Mouse (Mus musculus) neural tube, embryonic 12.5 days (tissue): ENCODE data around the gene Umod. TPM values are rescaled to one million over a fixed set of nuclear protein-coding genes. Genes with fewer than 3 reads are reported as not detected.

Source experiments
- ATAC-seq: fragments of 200-750 bp; cut with Nextera tagmentation; 2 replicates; pipeline ENCODE4 v1.8.0; 2017; ENCODE audit warnings: low read depth, mild to moderate bottlenecking, moderate TSS enrichment, moderate library complexity; ENCODE audit not compliant: low FRiP score
- H3K27ac ChIP-seq: fragments of 300-500 bp; sonication (generic); 2 replicates; pipeline ENCODE4 v1.5.1; 2016
- H3K27me3 ChIP-seq: fragments of 300-500 bp; sonication (generic); replicated peaks from 2 replicates; pipeline ENCODE4 v1.6.1; 2016; ENCODE audit warnings: mild to moderate bottlenecking
- H3K36me3 ChIP-seq: fragments of 300-500 bp; sonication (generic); 2 replicates; pipeline ENCODE4 v1.6.1; 2016; ENCODE audit warnings: mild to moderate bottlenecking
- H3K4me1 ChIP-seq: fragments of 300-500 bp; sonication (generic); 2 replicates; pipeline ENCODE4 v1.6.1; 2016
- H3K4me2 ChIP-seq: fragments of 300-500 bp; sonication (generic); replicated peaks from 2 replicates; pipeline ENCODE4 v1.6.1; 2016; ENCODE audit warnings: mild to moderate bottlenecking
- H3K4me3 ChIP-seq: fragments of 300-500 bp; sonication (generic); 2 replicates; pipeline ENCODE4 v1.5.1; 2016
- H3K9ac ChIP-seq: fragments of 300-500 bp; sonication (generic); 2 replicates; pipeline ENCODE4 v1.6.1; 2016; ENCODE audit warnings: mild to moderate bottlenecking
- H3K9me3 ChIP-seq: fragments of 300-500 bp; sonication (generic); 2 replicates; pipeline ENCODE4 v1.6.1; 2016; ENCODE audit warnings: mild to moderate bottlenecking
- WGBS: fragments of 180-500 bp; shearing (Covaris S2); methylation state at CpG from one replicate; pipeline ENCODE4 v1.1.7; 2016; 5-methylcytosine and 5-hydroxymethylcytosine counted together
- polyA plus RNA-seq: library from polyadenylated mRNA; unstranded; fragments of >200 nt; fragmentation: Nextera tagmentation; extraction: Ambion mirVana; gene quantifications from 2 replicates; pipeline ENCODE4 v1.2.1, GENCODE M21; 2016

Gene Umod
- polyA plus RNA-seq, 1 experiment from 2014 or later: not detected

GRCm38 (mm10) chr7:119418523-119418922, 60.6 kb downstream of the Umod start:
- no peak overlapping the region for H3K9ac ChIP-seq
- H3K27me3 ChIP-seq: no peaks in the 10 kb centered on the region
- H3K36me3 ChIP-seq: no peaks in the 10 kb centered on the region
- no peak overlapping the region for H3K27ac ChIP-seq
- 88% methylated on average over 1 of the region's 1 CpGs for WGBS
- H3K4me2 ChIP-seq: no peak overlapping the region
- ATAC-seq: no peak
- H3K4me1 ChIP-seq: peaks cover 7% of the 10 kb centered on the region
- no peaks in the 10 kb centered on the region for H3K9me3 ChIP-seq
- no peak overlapping the region for H3K4me3 ChIP-seq

Other genes with a start within 250 kb of the Umod start
- not detected in 2 replicates for gene Gp2, start 20.0 kb downstream of the Umod start, polyA plus RNA-seq
- gene Acsm5, start 40.2 kb upstream of the Umod start, polyA plus RNA-seq: not detected in 2 replicates
- 0.41 and 0.54 TPM in 2 replicates for gene Pdilt, start 44.2 kb upstream of the Umod start, polyA plus RNA-seq
- gene Acsm2, start 75.1 kb upstream of the Umod start, polyA plus RNA-seq: not detected in 2 replicates
- gene Acsm1, start 127.7 kb upstream of the Umod start, polyA plus RNA-seq: not detected in 2 replicates
- not detected in 2 replicates for gene Acsm4, start 210.7 kb upstream of the Umod start, polyA plus RNA-seq
- 81.3 and 86.5 TPM in 2 replicates for gene Thumpd1, start 241.5 kb upstream of the Umod start, polyA plus RNA-seq